Mouse (Mus musculus): Measurements from ENCODE around the gene Zbtb5. TPM values are rescaled to one million over a fixed set of nuclear protein-coding genes. Genes with fewer than 3 reads are reported as not detected.

Zbtb5 gene
- polyA plus RNA-seq, 1 experiment from 2014 or later: 45.7 TPM

GRCm38 (mm10) chr4:44942237-44942636 lies 70.0 kb downstream of the Zbtb5 start:
- Histone ChIP-seq H3K27ac (no peak overlapping the region), H3K9me3 (ENCODE audit: control insufficient read depth, low read length) (no peaks in the 10 kb centered on the region), H3K4me1 (replicated peaks; ENCODE audit: control insufficient read depth, insufficient read depth, low read length) (no peaks in the 10 kb centered on the region), H3K27me3 (ENCODE audit: control insufficient read depth, insufficient read depth, low read length) (no peaks in the 10 kb centered on the region), H3K36me3 (replicated peaks; ENCODE audit: control insufficient read depth, insufficient read depth) (no peaks in the 10 kb centered on the region), H3K9ac (no peak overlapping the region), H3K4me2 (replicated peaks) (no peak overlapping the region), H3K4me3 (replicated peaks; ENCODE audit: low read length) (no peak overlapping the region)
- WGBS: 83% methylated on average over 1 of the region's 1 CpGs
- ATAC-seq (ENCODE audit: low FRiP score): no peak
- no peak for DNase-seq (ENCODE audit: low spot score)

Other genes starting within 250 kb of the Zbtb5 start
- gene Grhpr, start 31.0 kb downstream of the Zbtb5 start, polyA plus RNA-seq (2014; fragmentation: Nextera tagmentation; extraction: Ambion mirVana): 27.0 and 28.5 TPM in 2 replicates
- 32.0 and 37.2 TPM in 2 replicates for gene Polr1e, start 6.2 kb upstream of the Zbtb5 start, polyA plus RNA-seq (2014; fragmentation: Nextera tagmentation; extraction: Ambion mirVana)
- 14.4 and 14.6 TPM in 2 replicates for gene Fbxo10, start 72.2 kb upstream of the Zbtb5 start, polyA plus RNA-seq (2014; fragmentation: Nextera tagmentation; extraction: Ambion mirVana)
- gene Tomm5, start 95.7 kb upstream of the Zbtb5 start, polyA plus RNA-seq (2014; fragmentation: Nextera tagmentation; extraction: Ambion mirVana): 166 and 176 TPM in 2 replicates
- 2.3 and 2.4 TPM in 2 replicates for gene Frmpd1, start 172.5 kb upstream of the Zbtb5 start, polyA plus RNA-seq (2014; fragmentation: Nextera tagmentation; extraction: Ambion mirVana)